Mouse (Mus musculus): ENCODE data around the gene Ccdc9b. TPM values are rescaled to one million over a fixed set of nuclear protein-coding genes. Genes with fewer than 3 reads are reported as not detected.

Ccdc9b gene
- polyA plus RNA-seq, 1 experiment from 2014 or later = 0.36 TPM

DNA sequence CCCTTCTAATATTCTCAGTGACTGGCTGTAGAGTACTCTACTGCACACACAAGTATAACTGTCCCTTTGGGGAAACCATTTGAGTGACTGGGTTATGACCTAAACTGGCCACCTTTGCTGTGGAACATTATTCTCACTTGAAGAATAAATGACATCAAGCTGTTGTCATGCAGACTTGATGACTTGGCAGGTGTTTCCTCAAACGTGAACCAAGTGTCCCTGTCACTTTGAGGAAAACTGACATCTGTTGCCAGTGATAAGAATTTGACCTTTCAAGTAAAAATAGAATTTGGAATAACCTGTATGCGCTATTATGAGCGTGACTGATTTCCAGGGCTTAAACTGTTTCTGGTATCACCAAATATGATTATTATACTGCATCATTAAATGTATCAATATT, 22.1 kb downstream of the Ccdc9b start:
- DNase-seq (ENCODE audit: low spot score) = no peak
- WGBS = 75% methylated on average over 3 of the region's 3 CpGs
- no peak overlapping the region for H3K27ac ChIP-seq (ENCODE audit: low read depth, low read length)
- peaks cover 7% of the 10 kb centered on the region; the same call in 1 of the 2 replicates for H3K4me1 ChIP-seq (replicated peaks; ENCODE audit: control insufficient read depth, insufficient read depth, low read length)
- no peak overlapping the region for H3K4me3 ChIP-seq (ENCODE audit: low read depth, low read length)
- H3K9me3 ChIP-seq (ENCODE audit: control insufficient read depth, low read length) = no peaks in the 10 kb centered on the region
- no peaks in the 10 kb centered on the region for H3K36me3 ChIP-seq (ENCODE audit: control insufficient read depth, insufficient read depth, low read length)
- peaks cover 12% of the 10 kb centered on the region for H3K27me3 ChIP-seq (ENCODE audit: control insufficient read depth, insufficient read depth, low read length)
- H3K4me2 ChIP-seq (ENCODE audit: low read depth, low read length, severe bottlenecking) = no peak overlapping the region
- ATAC-seq (replicated peaks; ENCODE audit: low FRiP score) = no peak
- no peak overlapping the region for H3K9ac ChIP-seq (ENCODE audit: low read length)

- Histone ChIP-seq H3K27ac (ENCODE audit: low read depth, low read length) (no peak overlapping the region), H3K27me3 (ENCODE audit: control insufficient read depth, insufficient read depth, low read length) (no peaks in the 10 kb centered on the region), H3K9me3 (ENCODE audit: control insufficient read depth, low read length) (no peaks in the 10 kb centered on the region), H3K36me3 (ENCODE audit: control insufficient read depth, insufficient read depth, low read length) (no peaks in the 10 kb centered on the region), H3K4me1 (replicated peaks; ENCODE audit: control insufficient read depth, insufficient read depth, low read length) (no peaks in the 10 kb centered on the region), H3K4me2 (ENCODE audit: low read depth, low read length, severe bottlenecking) (no peak overlapping the region), H3K9ac (ENCODE audit: low read length) (no peak overlapping the region), H3K4me3 (ENCODE audit: low read depth, low read length) (no peak overlapping the region)
- ATAC-seq (replicated peaks; ENCODE audit: low FRiP score) (no peak), DNase-seq (ENCODE audit: low spot score) (no peak)
- WGBS = 60% methylated on average over 5 of the region's 5 CpGs
Observed at GRCm38 (mm10) chr2:118733341-118733740, 29.1 kb downstream of the Ccdc9b start.

DNA sequence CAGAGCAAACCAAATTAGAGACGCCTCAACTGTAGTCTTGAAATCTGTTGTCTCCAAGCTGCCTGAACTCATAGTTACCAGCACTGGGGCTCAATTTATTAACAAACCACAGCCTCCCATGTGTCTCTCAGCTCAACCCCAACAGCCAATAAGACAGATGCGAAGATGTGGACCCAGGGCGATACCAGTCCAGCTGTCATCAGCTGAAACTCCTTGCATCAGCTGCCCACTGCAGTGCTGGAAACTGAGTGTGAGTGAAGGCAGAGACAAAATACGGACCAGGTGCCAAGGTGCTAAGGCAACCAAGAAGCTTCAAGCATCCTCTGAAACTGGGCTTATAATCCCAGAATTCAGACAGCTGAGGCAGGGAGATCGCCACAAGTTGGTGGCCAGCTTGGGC, 30.5 kb downstream of the Ccdc9b start:
- WGBS = 90% methylated on average over 5 of the region's 5 CpGs
- Histone ChIP-seq H3K27ac (ENCODE audit: low read depth, low read length) (no peak overlapping the region), H3K36me3 (ENCODE audit: control insufficient read depth, insufficient read depth, low read length) (no peaks in the 10 kb centered on the region), H3K27me3 (ENCODE audit: control insufficient read depth, insufficient read depth, low read length) (no peaks in the 10 kb centered on the region; the same call in 1 of the 2 replicates), H3K4me1 (replicated peaks; ENCODE audit: control insufficient read depth, insufficient read depth, low read length) (no peaks in the 10 kb centered on the region), H3K9me3 (ENCODE audit: control insufficient read depth, low read length) (no peaks in the 10 kb centered on the region), H3K4me2 (ENCODE audit: low read depth, low read length, severe bottlenecking) (no peak overlapping the region), H3K4me3 (ENCODE audit: low read depth, low read length) (no peak overlapping the region), H3K9ac (ENCODE audit: low read length) (no peak overlapping the region)
- ATAC-seq (replicated peaks; ENCODE audit: low FRiP score) (no peak), DNase-seq (ENCODE audit: low spot score) (no peak)

GRCm38 (mm10) chr2:118730622-118730915, 31.9 kb downstream of the Ccdc9b start:
- H3K9ac ChIP-seq (ENCODE audit: low read length) = no peak overlapping the region
- no peaks in the 10 kb centered on the region for H3K4me1 ChIP-seq (replicated peaks; ENCODE audit: control insufficient read depth, insufficient read depth, low read length)
- no peak overlapping the region for H3K4me2 ChIP-seq (ENCODE audit: low read depth, low read length, severe bottlenecking)
- no peaks in the 10 kb centered on the region for H3K9me3 ChIP-seq (ENCODE audit: control insufficient read depth, low read length)
- WGBS = 11% methylated on average over 3 of the region's 3 CpGs
- no peak overlapping the region for H3K4me3 ChIP-seq (ENCODE audit: low read depth, low read length)
- no peaks in the 10 kb centered on the region; the same call in 1 of the 2 replicates for H3K27me3 ChIP-seq (ENCODE audit: control insufficient read depth, insufficient read depth, low read length)
- no peaks in the 10 kb centered on the region for H3K36me3 ChIP-seq (ENCODE audit: control insufficient read depth, insufficient read depth, low read length)
- ATAC-seq (replicated peaks; ENCODE audit: low FRiP score) = no peak
- no peak overlapping the region for H3K27ac ChIP-seq (ENCODE audit: low read depth, low read length)
- no peak for DNase-seq (ENCODE audit: low spot score)

- DNase-seq (ENCODE audit: low spot score) (no peak), ATAC-seq (replicated peaks; ENCODE audit: low FRiP score) (no peak)
- Histone ChIP-seq H3K4me2 (ENCODE audit: low read depth, low read length, severe bottlenecking) (no peak overlapping the region), H3K27me3 (ENCODE audit: control insufficient read depth, insufficient read depth, low read length) (no peaks in the 10 kb centered on the region; the same call in 1 of the 2 replicates), H3K9ac (ENCODE audit: low read length) (no peak overlapping the region), H3K4me1 (replicated peaks; ENCODE audit: control insufficient read depth, insufficient read depth, low read length) (no peaks in the 10 kb centered on the region), H3K9me3 (ENCODE audit: control insufficient read depth, low read length) (no peaks in the 10 kb centered on the region), H3K4me3 (ENCODE audit: low read depth, low read length) (no peak overlapping the region), H3K36me3 (ENCODE audit: control insufficient read depth, insufficient read depth, low read length) (no peaks in the 10 kb centered on the region), H3K27ac (ENCODE audit: low read depth, low read length) (no peak overlapping the region)
- WGBS = 26% methylated on average over 8 of the region's 8 CpGs
Observed at GRCm38 (mm10) chr2:118729816-118730621, 32.4 kb downstream of the Ccdc9b start.

DNA sequence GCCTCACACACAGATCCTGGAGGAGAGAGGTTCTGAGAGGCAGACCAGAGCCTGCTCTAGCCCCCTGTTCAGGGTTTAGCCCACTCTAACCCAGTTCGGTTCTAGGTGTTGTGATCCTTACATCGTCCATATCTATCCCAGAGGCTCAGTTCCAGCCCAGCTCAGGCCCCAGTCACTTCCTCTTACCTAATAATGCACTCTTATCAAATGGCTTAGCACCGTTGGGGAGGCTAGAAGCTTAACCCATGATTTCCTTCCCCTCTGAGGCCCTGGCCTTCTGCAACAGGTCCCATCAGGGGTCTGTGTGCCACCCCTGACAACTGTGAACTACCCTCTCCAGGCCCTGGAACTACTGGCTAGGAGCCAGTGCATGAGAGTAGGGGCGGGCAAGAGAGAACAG, 33.3 kb downstream of the Ccdc9b start:
- WGBS = 50% methylated on average over 4 of the region's 4 CpGs
- H3K4me3 ChIP-seq (ENCODE audit: low read depth, low read length) = no peak overlapping the region
- H3K27ac ChIP-seq (ENCODE audit: low read depth, low read length) = no peak overlapping the region
- H3K36me3 ChIP-seq (ENCODE audit: control insufficient read depth, insufficient read depth, low read length) = no peaks in the 10 kb centered on the region
- H3K9ac ChIP-seq (ENCODE audit: low read length) = no peak overlapping the region
- H3K4me2 ChIP-seq (ENCODE audit: low read depth, low read length, severe bottlenecking) = no peak overlapping the region
- no peak for DNase-seq (ENCODE audit: low spot score)
- no peaks in the 10 kb centered on the region; the same call in 1 of the 2 replicates for H3K27me3 ChIP-seq (ENCODE audit: control insufficient read depth, insufficient read depth, low read length)
- no peaks in the 10 kb centered on the region for H3K9me3 ChIP-seq (ENCODE audit: control insufficient read depth, low read length)
- ATAC-seq (replicated peaks; ENCODE audit: low FRiP score) = no peak
- H3K4me1 ChIP-seq (replicated peaks; ENCODE audit: control insufficient read depth, insufficient read depth, low read length) = no peaks in the 10 kb centered on the region

GRCm38 (mm10) chr2:118728337-118728736, 34.1 kb downstream of the Ccdc9b start, which contains the start of gene Plcb2:
Plcb2 (minus strand) TSS chr2:118728438.
- Histone ChIP-seq H3K9me3 (ENCODE audit: control insufficient read depth, low read length) (no peaks in the 10 kb centered on the region), H3K36me3 (ENCODE audit: control insufficient read depth, insufficient read depth, low read length) (no peaks in the 10 kb centered on the region), H3K27ac (ENCODE audit: low read depth, low read length) (no peak within 1 kb of the TSS), H3K27me3 (ENCODE audit: control insufficient read depth, insufficient read depth, low read length) (no peaks in the 10 kb centered on the region; the same call in 1 of the 2 replicates), H3K4me2 (ENCODE audit: low read depth, low read length, severe bottlenecking) (no peak within 1 kb of the TSS), H3K4me1 (replicated peaks; ENCODE audit: control insufficient read depth, insufficient read depth, low read length) (no peaks in the 10 kb centered on the region), H3K9ac (ENCODE audit: low read length) (no peak within 1 kb of the TSS), H3K4me3 (ENCODE audit: low read depth, low read length) (no peak within 1 kb of the TSS)
- DNase-seq (ENCODE audit: low spot score) (no peak), ATAC-seq (replicated peaks; ENCODE audit: low FRiP score) (no peak)
- 21% methylated on average over 7 of the region's 7 CpGs for WGBS

GRCm38 (mm10) chr2:118727911-118728310, 34.5 kb downstream of the Ccdc9b start:
- Histone ChIP-seq H3K4me3 (ENCODE audit: low read depth, low read length) (no peak overlapping the region), H3K9me3 (ENCODE audit: control insufficient read depth, low read length) (no peaks in the 10 kb centered on the region), H3K4me2 (ENCODE audit: low read depth, low read length, severe bottlenecking) (no peak overlapping the region), H3K27me3 (ENCODE audit: control insufficient read depth, insufficient read depth, low read length) (no peaks in the 10 kb centered on the region; the same call in 1 of the 2 replicates), H3K27ac (ENCODE audit: low read depth, low read length) (no peak overlapping the region), H3K9ac (ENCODE audit: low read length) (no peak overlapping the region), H3K4me1 (replicated peaks; ENCODE audit: control insufficient read depth, insufficient read depth, low read length) (no peaks in the 10 kb centered on the region), H3K36me3 (ENCODE audit: control insufficient read depth, insufficient read depth, low read length) (no peaks in the 10 kb centered on the region)
- 30% methylated on average over 9 of the region's 9 CpGs for WGBS
- no peak for DNase-seq (ENCODE audit: low spot score)
- ATAC-seq (replicated peaks; ENCODE audit: low FRiP score) = no peak

- no peak overlapping the region for H3K9ac ChIP-seq (ENCODE audit: low read length)
- H3K36me3 ChIP-seq (ENCODE audit: control insufficient read depth, insufficient read depth, low read length) = no peaks in the 10 kb centered on the region
- 88% methylated on average over 2 of the region's 2 CpGs for WGBS
- no peak overlapping the region for H3K27ac ChIP-seq (ENCODE audit: low read depth, low read length)
- H3K27me3 ChIP-seq (ENCODE audit: control insufficient read depth, insufficient read depth, low read length) = no peaks in the 10 kb centered on the region; the same call in 1 of the 2 replicates
- DNase-seq (ENCODE audit: low spot score) (no peak), ATAC-seq (replicated peaks; ENCODE audit: low FRiP score) (no peak)
- no peak overlapping the region for H3K4me3 ChIP-seq (ENCODE audit: low read depth, low read length)
- no peaks in the 10 kb centered on the region for H3K4me1 ChIP-seq (replicated peaks; ENCODE audit: control insufficient read depth, insufficient read depth, low read length)
- H3K4me2 ChIP-seq (ENCODE audit: low read depth, low read length, severe bottlenecking) = no peak overlapping the region
- no peaks in the 10 kb centered on the region for H3K9me3 ChIP-seq (ENCODE audit: control insufficient read depth, low read length)
Observed at GRCm38 (mm10) chr2:118726873-118727272, 35.6 kb downstream of the Ccdc9b start.
